Mouse (Mus musculus) lung, postnatal 4 days (tissue): ENCODE measurements around the gene Nfkbie.
A peak's percentile ranks its signal among the peaks of the same experiment; 100 is the strongest.

Experiments used
- DNase-seq, 2 experiments: peaks; one replicate each; pipeline ENCODE4 v3.0.0; 2021

Nfkbie gene

DNA sequence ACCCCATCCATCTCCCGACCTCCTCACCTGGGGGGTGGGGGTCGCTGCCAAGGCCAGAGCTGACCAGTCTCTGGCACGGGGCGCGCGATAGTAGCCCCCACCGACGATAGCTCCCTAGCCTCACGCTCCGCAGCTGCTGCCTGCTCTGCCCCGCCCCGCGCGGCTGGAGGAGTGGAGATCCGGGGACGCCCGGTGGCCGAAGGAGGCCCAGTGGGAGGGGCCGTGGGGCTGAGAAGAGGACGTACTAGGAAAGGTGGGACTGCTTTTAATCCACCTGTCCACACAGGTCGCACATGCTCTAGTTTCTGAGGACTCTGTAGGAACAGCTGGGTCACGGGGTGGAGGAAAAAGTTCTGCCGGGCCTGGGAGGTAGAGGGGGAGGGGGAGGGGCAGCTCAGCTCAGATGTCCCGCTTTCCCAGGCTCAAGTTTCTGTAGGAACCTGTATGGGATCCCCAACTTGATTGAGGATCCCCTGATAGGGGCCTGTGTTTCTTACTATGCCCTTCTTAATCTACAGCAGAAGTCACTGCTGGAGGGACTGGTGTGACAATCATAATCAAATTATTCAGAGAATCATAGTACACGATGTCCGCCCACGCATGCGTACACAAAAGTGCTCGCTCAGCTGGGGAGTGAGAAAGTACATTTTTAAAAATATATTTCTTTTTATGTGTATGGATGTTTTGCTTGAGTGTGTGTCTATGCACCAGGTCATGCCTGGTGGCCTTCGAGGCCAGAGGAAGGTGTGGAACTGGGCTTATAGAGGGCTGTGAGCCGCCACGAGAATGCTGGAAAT is 44.1 kb downstream of the Nfkbie start, which contains the start of gene Slc29a1:
TSS of gene Slc29a1 (minus strand) at position 161 of the 797 bp plus-strand sequence.
- peak; percentile 78 to 83 for DNase-seq

GRCm38 (mm10) chr17:45600267-45600666 is 44.8 kb downstream of the Nfkbie start:
- no peak for DNase-seq

DNA sequence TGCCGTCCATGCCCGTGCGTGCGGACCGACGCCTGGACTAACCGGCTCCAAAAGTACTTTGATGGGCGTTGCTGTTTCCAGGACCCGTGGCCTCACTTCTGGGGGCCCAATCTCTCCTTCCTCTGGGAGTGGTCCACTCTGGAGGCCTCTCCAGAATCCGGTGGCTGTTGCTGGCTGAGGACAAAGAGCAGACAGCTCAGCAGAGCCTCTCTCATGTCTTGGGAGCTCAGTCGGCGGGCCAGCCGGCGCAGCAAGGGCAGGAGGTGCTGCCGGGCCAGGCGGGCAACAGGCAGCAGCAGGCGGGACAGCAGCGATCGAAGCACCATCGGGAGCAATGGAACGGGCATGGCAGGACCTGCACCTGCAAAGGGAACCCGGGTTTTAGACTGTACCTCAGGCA is 45.8 kb downstream of the Nfkbie start:
- no peak for DNase-seq

DNA sequence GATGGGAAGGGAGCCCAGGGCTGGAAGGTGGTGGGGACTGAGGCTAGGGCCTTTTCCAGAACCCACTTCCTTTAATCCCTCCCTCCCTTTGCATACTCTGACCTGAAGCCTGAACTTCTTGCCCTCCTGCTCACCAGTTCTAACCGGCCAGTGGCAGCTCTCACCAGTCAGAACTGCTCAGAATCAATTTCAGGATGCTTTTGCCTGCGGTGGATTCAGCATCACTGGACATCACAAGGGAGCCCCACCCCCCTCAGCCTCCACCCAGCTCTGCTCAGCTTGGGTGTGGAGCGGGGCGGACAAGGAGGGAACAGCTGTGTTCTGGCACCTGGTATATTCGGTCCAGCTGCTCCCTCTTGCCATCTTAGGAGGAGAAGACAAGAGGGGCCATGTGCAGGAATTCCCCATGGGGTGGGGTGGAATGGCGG is 46.4 kb downstream of the Nfkbie start, which contains the start of gene Mymx:
TSS of gene Mymx (minus strand) at position 226 of the 428 bp plus-strand sequence.
- DNase-seq, result no peak

GRCm38 (mm10) chr17:45602984-45603383 is 47.5 kb downstream of the Nfkbie start:
- DNase-seq, result no peak

DNA sequence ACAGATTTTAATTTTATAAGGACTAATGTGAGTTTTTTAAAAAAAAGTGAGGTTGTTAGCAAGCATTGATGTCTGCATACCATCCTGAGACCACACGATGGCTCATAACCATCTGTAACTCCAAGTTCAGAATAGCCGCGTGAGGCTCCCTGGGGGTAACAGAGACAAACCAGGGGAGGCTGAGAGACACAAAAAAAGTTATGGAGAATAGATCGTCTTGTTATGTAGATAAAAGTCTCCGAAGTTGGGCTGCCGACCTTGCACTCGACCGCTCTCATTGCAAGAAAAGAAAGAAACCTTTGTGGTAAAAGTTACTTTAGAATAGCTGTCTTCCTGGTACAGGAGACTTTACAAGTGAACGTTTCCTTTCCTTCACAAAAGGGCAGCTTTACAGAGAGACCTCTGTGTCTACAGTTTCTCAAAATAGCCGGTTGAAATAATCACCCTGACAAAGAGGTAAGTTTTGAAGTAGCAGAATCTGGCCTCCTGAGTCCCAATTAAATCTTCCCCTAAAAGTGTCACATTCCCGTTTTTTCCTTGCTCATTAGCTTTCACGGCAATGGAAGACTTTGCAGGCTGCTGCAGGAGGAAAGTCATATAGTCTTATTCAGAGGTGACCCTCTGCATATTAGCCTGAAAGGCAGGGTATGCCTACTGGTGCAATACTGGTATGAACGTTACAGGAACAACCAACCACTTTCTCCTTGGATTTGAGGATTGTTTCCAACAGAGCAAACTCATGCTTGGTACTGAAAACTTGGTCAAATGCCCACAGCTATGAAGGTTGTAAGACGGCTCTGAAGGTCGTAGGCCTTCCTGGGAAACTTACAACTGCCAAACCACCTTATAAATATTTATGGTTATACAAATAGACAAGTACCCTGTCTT is 51.7 kb downstream of the Nfkbie start:
- no peak for DNase-seq

DNA sequence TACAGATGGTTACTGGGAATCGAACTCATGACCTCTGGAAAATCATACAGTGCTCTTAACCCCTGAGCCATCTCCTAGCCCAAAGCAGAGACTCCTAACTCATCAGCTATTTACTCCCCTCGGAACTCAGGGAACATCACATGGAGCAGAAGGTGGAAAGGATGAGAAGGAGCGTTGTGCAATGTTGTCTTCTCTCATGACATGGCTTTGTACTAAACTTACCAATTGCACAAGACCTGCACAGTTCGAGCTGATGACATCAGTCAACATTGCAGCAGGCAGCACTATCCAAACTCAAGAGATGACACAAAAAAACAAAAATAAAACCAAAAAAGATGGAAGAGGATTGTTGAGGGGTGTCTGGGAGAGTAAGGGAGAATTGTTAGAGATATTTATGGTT is 52.9 kb downstream of the Nfkbie start:
- DNase-seq, result no peak

DNA sequence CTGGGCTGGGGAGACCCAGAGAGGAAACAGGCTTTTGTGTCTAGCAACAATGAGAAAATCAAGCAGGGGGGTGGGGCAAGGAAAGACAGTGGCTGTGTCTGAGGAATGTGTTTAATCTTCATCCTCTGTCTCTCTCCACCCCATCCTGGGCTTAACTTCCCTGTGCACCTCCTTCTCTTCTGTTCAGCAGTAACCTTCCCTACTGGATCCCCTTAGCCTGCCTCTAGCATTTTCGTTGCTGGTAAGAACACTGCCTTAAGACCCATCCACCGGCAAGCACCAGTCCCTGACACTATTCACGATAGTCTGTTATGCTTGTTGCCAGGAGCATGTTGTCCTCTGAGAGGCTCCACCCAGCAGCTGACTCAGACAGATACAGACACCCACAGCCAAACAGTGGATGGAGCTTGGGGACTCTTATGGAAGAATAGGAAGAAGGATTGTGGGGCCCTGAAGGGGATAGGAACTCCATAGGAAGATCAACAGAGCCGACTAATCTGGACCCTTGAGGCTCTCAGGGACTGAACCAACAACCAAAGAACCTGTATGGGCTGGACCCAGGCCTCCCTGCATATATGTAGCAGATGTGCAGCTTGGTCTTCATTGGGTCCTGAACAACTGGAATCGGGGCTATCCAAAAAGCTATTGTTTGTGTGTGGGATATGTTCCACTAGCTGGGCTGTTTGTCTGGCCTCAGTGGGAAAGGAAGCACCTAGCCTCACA is 54.8 kb downstream of the Nfkbie start:
- DNase-seq, result peak; percentile 47 to 49

DNA sequence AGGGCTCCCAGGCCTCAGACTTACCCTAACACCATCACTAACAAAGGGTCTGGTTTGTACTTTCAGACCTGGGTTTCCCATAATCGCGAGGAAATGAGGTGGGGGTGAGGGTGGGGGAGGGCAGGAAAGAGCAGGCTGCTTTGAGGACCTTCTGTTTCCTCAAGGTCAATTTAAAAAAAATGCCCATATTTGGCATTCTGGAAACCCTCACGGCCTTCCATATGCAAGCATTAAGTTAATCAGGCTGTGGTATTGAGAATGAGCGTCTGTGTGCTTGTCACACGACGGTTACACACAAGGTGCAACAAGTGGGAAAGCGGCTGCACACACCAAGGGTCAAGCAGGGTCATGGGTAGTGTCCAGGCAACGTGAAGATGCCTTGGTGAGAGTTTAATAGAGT is 56.5 kb downstream of the Nfkbie start:
- DNase-seq, result no peak
